Mouse (Mus musculus) fibroblast of lung, adult 2 months (primary cell): ENCODE data around the gene Msi2.

Source experiments
- DNase-seq: peaks from one replicate; pipeline ENCODE4 v3.0.0-alpha.2; 2011; ENCODE audit warnings: low read depth

Msi2 gene

GRCm38 (mm10) chr11:88589641-88590040, 128.7 kb downstream of the Msi2 start:
- DNase-seq: no peak

- no peak for DNase-seq
These were observed 129.6 kb downstream of the Msi2 start for GRCm38 (mm10) chr11:88588688-88589210.

- no peak for DNase-seq
These were observed 130.6 kb downstream of the Msi2 start for GRCm38 (mm10) chr11:88587710-88588109.

GRCm38 (mm10) chr11:88585880-88586279, 132.4 kb downstream of the Msi2 start:
- no peak for DNase-seq

- no peak for DNase-seq
These were observed 133.1 kb downstream of the Msi2 start for GRCm38 (mm10) chr11:88585171-88585632.

- DNase-seq: no peak
These were observed 134.4 kb downstream of the Msi2 start for GRCm38 (mm10) chr11:88583866-88584265.

- DNase-seq: no peak
These were observed 135.0 kb downstream of the Msi2 start for GRCm38 (mm10) chr11:88583259-88583833.

- no peak for DNase-seq
These were observed 135.5 kb downstream of the Msi2 start for GRCm38 (mm10) chr11:88582781-88583180.

GRCm38 (mm10) chr11:88582021-88582707, 136.1 kb downstream of the Msi2 start:
- no peak for DNase-seq

- no peak for DNase-seq
These were observed 136.9 kb downstream of the Msi2 start for GRCm38 (mm10) chr11:88581375-88581774.

GRCm38 (mm10) chr11:88578700-88579099, 139.6 kb downstream of the Msi2 start:
- DNase-seq: no peak

GRCm38 (mm10) chr11:88577076-88577475, 141.2 kb downstream of the Msi2 start:
- no peak for DNase-seq

GRCm38 (mm10) chr11:88576233-88576998, 141.9 kb downstream of the Msi2 start:
- no peak for DNase-seq

- no peak for DNase-seq
These were observed 143.5 kb downstream of the Msi2 start for GRCm38 (mm10) chr11:88574575-88575360.

GRCm38 (mm10) chr11:88573013-88573412, 145.3 kb downstream of the Msi2 start:
- DNase-seq: no peak

GRCm38 (mm10) chr11:88572461-88572860, 145.9 kb downstream of the Msi2 start:
- DNase-seq: no peak

- DNase-seq: no peak
These were observed 147.6 kb downstream of the Msi2 start for GRCm38 (mm10) chr11:88570715-88571202.

- no peak for DNase-seq
These were observed 151.4 kb downstream of the Msi2 start for GRCm38 (mm10) chr11:88566613-88567606.

GRCm38 (mm10) chr11:88564810-88565209, 153.5 kb downstream of the Msi2 start:
- DNase-seq: no peak

- DNase-seq: no peak
These were observed 153.9 kb downstream of the Msi2 start for GRCm38 (mm10) chr11:88564363-88564762.

GRCm38 (mm10) chr11:88561191-88561590, 157.1 kb downstream of the Msi2 start:
- DNase-seq: no peak
